Mouse (Mus musculus) urinary bladder, adult 18-20 months (tissue): Measurements from ENCODE around the gene Gm21977.
"Not testable (repeated sequence)": the region's sequence is repeated elsewhere in the genome, so short reads cannot be mapped to it uniquely, and the experiment has no call there.

ENCODE experiments used
- DNase-seq, 2 experiments: peaks; one replicate each; pipeline ENCODE4 v3.0.0; 2022; ENCODE audit warnings: low spot score in 2 of 2, mixed read lengths in 2 of 2

Gene Gm21977

GRCm38 (mm10) chr14:42853377-42853776, at the start of gene Gm21977:
Gene Gm21977, minus strand, starts transcription at chr14:42853477.
- not testable (repeated sequence) for DNase-seq
